Mouse (Mus musculus) yolk sac, embryonic 10.5 days (tissue): ENCODE results near the gene Mob3b.

Experiments used
- DNase-seq: peaks from one replicate; pipeline ENCODE4 v3.0.0-alpha.2; 2017; ENCODE audit warnings: low spot score

Mob3b gene

GRCm38 (mm10) chr4:35065075-35065838, 92.0 kb downstream of the Mob3b start:
- DNase-seq = no peak

- DNase-seq = no peak
Observed at GRCm38 (mm10) chr4:35063146-35063719, 94.1 kb downstream of the Mob3b start.

- DNase-seq = no peak
Observed at GRCm38 (mm10) chr4:35060964-35061363, 96.3 kb downstream of the Mob3b start.

DNA sequence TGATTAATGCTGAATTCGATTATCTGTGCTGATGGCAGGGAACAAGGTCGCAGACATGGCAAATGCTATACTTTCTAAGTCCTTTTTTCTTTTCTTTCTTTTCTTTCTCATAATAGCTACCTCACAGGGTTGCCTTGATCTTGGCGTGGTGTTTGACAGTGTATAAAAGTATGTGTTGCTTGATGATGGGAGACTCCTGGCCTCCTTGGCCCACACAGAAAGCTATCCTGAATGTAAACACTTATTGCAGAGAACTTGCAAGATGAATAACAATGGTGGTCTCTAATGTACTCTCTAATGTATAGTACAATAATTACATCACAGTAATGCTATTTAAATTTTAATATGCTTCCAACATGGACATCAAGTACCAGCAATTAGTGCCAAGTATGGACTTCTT, 96.9 kb downstream of the Mob3b start:
- no peak for DNase-seq

DNA sequence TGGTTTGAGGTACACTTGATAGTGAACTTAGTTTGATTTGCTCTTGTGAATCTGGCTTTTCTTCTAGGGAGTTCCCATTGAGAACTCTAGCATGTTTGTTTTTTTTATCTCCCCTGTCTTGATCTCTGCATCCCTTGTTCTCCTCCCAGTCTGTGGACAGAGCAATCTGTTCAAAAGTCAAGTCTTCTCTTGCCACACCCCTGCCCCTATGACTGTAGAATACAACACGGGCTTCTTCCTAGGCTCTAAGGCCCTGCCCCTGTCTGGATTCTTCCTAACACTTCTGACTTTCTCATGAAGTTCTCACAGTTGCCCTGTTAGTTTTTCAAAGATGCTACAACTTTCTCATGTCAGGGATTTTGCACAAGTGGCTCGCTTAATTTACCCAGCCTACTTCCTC, 102.9 kb downstream of the Mob3b start:
- DNase-seq = peak; percentile 48

DNA sequence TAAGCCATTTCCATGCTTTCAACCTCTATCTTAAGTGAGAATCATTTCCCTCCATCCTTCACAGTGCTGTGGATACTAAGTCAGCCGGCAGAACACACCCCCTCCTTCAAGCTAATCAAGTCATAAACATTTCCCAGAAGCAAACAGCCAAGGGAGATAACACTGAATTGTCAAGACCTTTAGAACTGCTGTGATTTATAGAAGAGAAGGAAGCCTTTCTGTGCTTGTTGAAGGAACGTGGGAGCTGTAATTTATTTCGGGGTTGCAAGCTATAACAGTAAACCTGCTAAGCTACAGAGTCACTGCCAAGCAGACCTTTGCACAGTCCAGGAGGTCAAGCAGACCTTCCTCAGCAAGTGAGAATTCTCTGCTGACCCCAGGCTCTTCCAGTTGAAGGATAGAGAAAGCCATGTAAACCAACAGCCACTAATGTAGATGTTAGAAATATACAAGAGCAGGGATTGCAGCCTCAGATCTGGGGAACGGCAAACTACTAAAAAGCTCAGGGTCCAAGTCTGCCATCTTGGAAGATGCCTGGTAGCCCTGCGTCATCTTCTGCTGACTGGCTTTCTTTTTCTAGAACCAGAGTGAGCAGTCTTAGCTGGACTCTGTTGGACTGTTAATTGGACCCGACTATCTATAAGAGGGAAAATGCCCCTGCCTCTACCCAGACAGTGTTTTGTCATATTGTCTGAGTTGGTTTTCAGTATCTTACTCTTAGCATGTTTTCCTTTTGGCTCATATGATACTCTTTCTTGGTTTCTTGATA, 104.9 kb downstream of the Mob3b start:
- peak; percentile 72 for DNase-seq

DNA sequence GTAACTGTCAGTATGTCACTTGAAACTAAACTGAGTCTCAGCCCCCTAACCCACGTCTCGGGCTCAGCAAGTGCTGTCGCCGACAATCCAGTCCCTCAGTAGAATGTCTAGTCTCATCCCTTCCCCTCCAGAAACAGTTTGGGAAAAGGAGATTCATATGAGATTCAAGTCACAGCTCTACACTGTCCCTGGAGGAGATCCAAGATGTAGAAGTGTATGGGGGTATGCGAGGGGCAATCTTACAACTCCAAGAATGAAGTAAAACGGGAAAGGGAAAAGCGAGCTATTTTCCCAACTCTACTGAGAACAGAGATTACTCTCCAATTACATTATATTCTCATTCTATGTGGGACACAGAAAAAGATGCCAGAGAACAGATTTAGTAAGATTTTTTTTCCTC, 106.1 kb downstream of the Mob3b start:
- DNase-seq = no peak

GRCm38 (mm10) chr4:35049742-35050058, 107.6 kb downstream of the Mob3b start:
- no peak for DNase-seq

GRCm38 (mm10) chr4:35049036-35049741, 108.1 kb downstream of the Mob3b start:
- no peak for DNase-seq

DNA sequence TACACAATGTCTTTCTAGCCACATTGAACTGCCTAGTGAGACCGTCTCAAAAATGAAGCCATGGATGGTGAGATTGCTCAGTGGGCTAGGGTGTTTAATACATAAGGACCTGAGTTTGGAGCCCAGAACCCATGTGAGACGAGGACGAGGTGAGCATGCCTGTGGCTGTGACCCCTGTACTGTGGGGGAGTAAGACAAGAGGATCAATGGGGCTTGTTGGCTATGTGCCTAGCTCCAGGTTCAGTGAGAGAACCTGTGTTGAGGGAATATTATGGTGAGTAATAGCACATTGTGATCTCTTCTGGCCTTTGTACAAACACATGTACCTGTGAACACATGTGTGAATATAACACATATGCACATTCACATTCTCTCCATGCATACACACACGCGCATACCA, 116.4 kb downstream of the Mob3b start:
- no peak for DNase-seq

DNA sequence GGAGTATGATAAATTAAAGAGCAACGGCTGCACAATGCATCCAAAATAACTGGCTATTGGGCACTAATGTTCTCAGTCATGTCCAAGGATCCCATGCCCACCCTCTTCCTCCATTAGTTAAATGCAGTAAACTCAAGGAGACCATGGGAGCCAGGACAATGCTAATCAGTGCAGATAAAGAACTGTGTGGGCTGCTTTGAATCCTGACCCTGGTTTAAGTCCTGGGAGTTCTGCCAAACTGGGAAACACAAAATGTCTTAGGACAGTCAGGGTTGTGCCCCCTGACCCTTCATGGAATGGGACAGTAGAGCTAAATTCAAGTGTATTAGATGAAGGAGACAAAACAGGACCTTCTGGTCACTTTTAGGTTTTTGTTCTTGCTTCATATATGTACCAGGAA, 117.0 kb downstream of the Mob3b start:
- no peak for DNase-seq

DNA sequence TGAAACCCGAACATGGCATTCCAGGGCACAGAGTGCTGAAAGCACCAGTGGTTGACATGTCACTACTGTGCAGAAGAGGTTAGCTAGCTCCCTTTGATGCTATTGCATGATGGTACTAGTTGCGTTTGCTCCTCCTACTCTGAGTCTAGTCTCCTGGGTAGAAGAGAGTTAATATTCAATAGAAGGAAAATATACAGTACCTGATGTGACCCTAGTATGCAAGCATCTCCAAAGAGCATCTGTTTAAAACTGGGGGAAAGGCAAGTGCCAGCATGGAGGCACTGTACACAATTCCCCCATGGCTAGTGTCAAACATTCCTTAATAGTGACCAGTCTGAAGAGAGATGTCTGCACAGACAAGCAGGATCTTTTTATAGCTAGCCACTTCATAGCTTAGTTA, 119.5 kb downstream of the Mob3b start:
- no peak for DNase-seq

GRCm38 (mm10) chr4:35034504-35035290, 122.6 kb downstream of the Mob3b start:
- DNase-seq = no peak

- peak; percentile 56 for DNase-seq
Observed at GRCm38 (mm10) chr4:35032758-35033157, 124.5 kb downstream of the Mob3b start.

GRCm38 (mm10) chr4:35031623-35032022, 125.7 kb downstream of the Mob3b start:
- DNase-seq = peak; percentile 71

DNA sequence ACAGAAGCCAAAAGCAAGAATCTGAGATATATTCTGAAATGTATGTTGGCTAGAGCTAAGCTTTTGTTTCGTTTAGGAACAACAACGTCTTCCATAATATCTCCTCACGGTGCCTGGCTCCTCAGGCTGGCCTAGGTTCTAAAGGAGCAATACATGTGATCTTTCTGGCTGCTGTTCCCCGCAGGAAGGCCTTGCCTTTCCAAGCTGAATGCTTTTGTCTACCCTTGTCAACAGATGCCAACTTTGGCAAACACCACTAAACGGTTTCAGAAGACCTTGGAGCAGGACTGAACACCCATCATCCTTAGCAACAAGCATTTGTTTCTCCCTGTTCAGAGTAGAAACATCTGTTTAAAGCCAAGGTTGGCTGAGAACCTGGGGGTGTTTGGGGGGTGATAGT, 126.1 kb downstream of the Mob3b start:
- no peak for DNase-seq

- no peak for DNase-seq
Observed at GRCm38 (mm10) chr4:35018416-35018815, 138.9 kb downstream of the Mob3b start.

DNA sequence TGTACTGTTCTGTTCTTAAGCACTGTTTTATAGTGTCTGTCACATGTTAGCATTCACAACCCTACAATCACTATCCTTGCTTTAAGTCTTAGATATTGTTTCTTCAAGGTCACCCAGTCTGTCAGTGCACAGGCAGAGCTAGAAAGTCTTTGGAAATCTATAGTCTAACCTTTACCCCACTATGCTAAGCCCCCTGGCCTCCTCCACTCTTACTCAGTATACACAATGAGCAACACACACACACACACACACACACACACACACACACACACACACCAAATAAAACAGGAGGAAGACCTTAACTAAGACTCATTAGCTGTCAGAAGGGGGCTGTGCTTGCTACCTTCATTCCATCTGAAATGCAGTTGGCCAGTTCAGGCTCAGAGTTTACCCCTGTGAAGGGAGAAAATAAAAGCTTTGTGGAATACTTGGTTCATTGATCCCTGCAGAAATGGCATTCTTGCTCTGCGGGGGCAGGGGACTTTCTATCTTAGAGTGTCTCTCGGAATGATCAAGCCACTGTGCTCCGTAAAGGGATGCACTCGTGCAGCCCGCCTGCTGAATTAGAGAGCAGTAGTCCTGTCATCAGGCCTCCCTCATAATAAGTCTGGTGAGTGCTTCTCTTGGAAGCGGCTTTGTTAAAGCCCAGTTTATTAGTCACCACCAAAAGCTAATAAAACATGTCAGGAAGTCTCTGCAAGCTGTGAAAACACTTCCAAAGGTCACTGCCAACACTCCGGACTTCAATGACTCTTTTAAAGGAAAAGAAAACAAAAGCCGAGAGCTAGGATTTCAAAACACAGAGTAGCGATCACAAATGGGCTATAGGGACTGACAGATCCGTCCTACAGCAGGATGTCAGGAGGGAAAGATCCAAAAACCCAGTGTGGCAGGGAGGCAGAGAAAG, 144.6 kb downstream of the Mob3b start:
- peak; percentile 70 for DNase-seq

GRCm38 (mm10) chr4:35006541-35007260, 150.6 kb downstream of the Mob3b start:
- no peak for DNase-seq

GRCm38 (mm10) chr4:35006056-35006455, 151.2 kb downstream of the Mob3b start:
- DNase-seq = no peak
